Mouse (Mus musculus) limb, embryonic 14.5 days (tissue): ENCODE measurements at regions not wholly inside any gene's neighbourhood (a gene's known extent, or its start where the extent isn't known, plus 50 kb on each side); places are given as distances from the start of the nearest gene placed in this dataset.

ENCODE experiments used
- ATAC-seq: fragments of 200-750 bp; cut with Nextera tagmentation; 2 replicates; pipeline ENCODE4 v1.8.0; 2017; ENCODE audit warnings: low read depth, moderate number of reproducible peaks, moderate TSS enrichment; ENCODE audit not compliant: low FRiP score
- DNase-seq: peaks from one replicate; pipeline ENCODE4 v3.0.0-alpha.2; 2015; ENCODE audit warnings: low spot score
- H3K27ac ChIP-seq: fragments of 300-500 bp; sonication (generic); replicated peaks from 2 replicates; pipeline ENCODE4 v1.5.1; 2014; ENCODE audit warnings: low read depth, mild to moderate bottlenecking, low read length, moderate library complexity, mixed read lengths
- H3K27me3 ChIP-seq: fragments of 300-500 bp; sonication (generic); 2 replicates; pipeline ENCODE4 v1.6.1; 2014; ENCODE audit warnings: low read length, mixed read lengths; ENCODE audit not compliant: control insufficient read depth, insufficient read depth
- H3K36me3 ChIP-seq: fragments of 300-500 bp; sonication (generic); 2 replicates; pipeline ENCODE4 v1.6.1; 2014; ENCODE audit warnings: mild to moderate bottlenecking, low read length, moderate library complexity, mixed read lengths; ENCODE audit not compliant: control insufficient read depth, insufficient read depth
- H3K4me1 ChIP-seq: fragments of 300-500 bp; sonication (generic); 2 replicates; pipeline ENCODE4 v1.6.1; 2014; ENCODE audit warnings: antibody characterized with exemption, low read length, mixed read lengths; ENCODE audit not compliant: control insufficient read depth, insufficient read depth
- H3K4me2 ChIP-seq: fragments of 300-500 bp; sonication (generic); replicated peaks from 2 replicates; pipeline ENCODE4 v1.6.1; 2014; ENCODE audit warnings: low read depth, mild to moderate bottlenecking, low read length, moderate library complexity; ENCODE audit not compliant: severe bottlenecking
- H3K4me3 ChIP-seq: fragments of 300-500 bp; sonication (generic); replicated peaks from 2 replicates; pipeline ENCODE4 v1.5.1; 2014; ENCODE audit warnings: low read length
- H3K9ac ChIP-seq: fragments of 300-500 bp; sonication (generic); 2 replicates; pipeline ENCODE4 v1.6.1; 2014; ENCODE audit warnings: mild to moderate bottlenecking, low read depth, low read length, moderate library complexity; ENCODE audit not compliant: severe bottlenecking
- H3K9me3 ChIP-seq: fragments of 300-500 bp; sonication (generic); 2 replicates; pipeline ENCODE4 v1.6.1; 2016; ENCODE audit warnings: low read length; ENCODE audit not compliant: control insufficient read depth
- POLR2A ChIP-seq: fragments of 200-500 bp; IDR thresholded peaks from 2 replicates; pipeline ENCODE4 v1.8.0; 2012; ENCODE audit warnings: inconsistent platforms, mild to moderate bottlenecking, moderate library complexity, borderline replicate concordance; ENCODE audit not compliant: insufficient read depth, insufficient read length; ENCODE audit errors: extremely low read depth
- WGBS: fragments of 180-500 bp; shearing (Covaris S2); extraction: QIAGEN DNeasy Blood & Tissue Kit; methylation state at CpG from one replicate; pipeline ENCODE4 v1.1.7; 2014; 5-methylcytosine and 5-hydroxymethylcytosine counted together

- Histone ChIP-seq H3K9ac (no peak overlapping the region), H3K4me1 (peaks cover 8% of the 10 kb centered on the region; the same call in 1 of the 2 replicates), H3K36me3 (no peaks in the 10 kb centered on the region), H3K4me2 (no peak overlapping the region), H3K27me3 (no peaks in the 10 kb centered on the region), H3K4me3 (no peak overlapping the region), H3K9me3 (no peaks in the 10 kb centered on the region), H3K27ac (no peak overlapping the region)
- DNase-seq = peak; percentile 82
- no peak for TF ChIP-seq POLR2A
- 16% methylated on average over 7 of the region's 7 CpGs for WGBS
- ATAC-seq = no peak
Measured at GRCm38 (mm10) chr10:104661672-104662071, 467.8 kb downstream of the Gm4340 start.

- 63% methylated on average over 2 of the region's 2 CpGs for WGBS
- no peak overlapping the region for H3K27ac ChIP-seq
Measured at GRCm38 (mm10) chr10:104668286-104668685, 474.4 kb downstream of the Gm4340 start.

GRCm38 (mm10) chr10:104684717-104685336 lies 491.0 kb downstream of the Gm4340 start:
- no peaks in the 10 kb centered on the region for H3K27me3 ChIP-seq
- H3K4me1 ChIP-seq = no peaks in the 10 kb centered on the region
- no peaks in the 10 kb centered on the region for H3K9me3 ChIP-seq
- ATAC-seq (no peak), DNase-seq (no peak)
- H3K4me2 ChIP-seq = no peak overlapping the region
- no peak overlapping the region for H3K4me3 ChIP-seq
- TF ChIP-seq POLR2A = no peak
- no peak overlapping the region for H3K9ac ChIP-seq
- H3K36me3 ChIP-seq = no peaks in the 10 kb centered on the region
- H3K27ac ChIP-seq = no peak overlapping the region
- 77% methylated on average over 5 of the region's 5 CpGs for WGBS

More at GRCm38 (mm10) chr10:104668286-104668685, 474.4 kb downstream of the Gm4340 start:
- H3K36me3 ChIP-seq = no peaks in the 10 kb centered on the region
- no peak overlapping the region for H3K4me3 ChIP-seq
- no peaks in the 10 kb centered on the region for H3K9me3 ChIP-seq
- no peak for ATAC-seq
- no peak overlapping the region for H3K9ac ChIP-seq
- no peak overlapping the region for H3K4me2 ChIP-seq
- DNase-seq = peak; percentile 7
- no peaks in the 10 kb centered on the region for H3K27me3 ChIP-seq
- TF ChIP-seq POLR2A = no peak
- H3K4me1 ChIP-seq = no peaks in the 10 kb centered on the region

DNA sequence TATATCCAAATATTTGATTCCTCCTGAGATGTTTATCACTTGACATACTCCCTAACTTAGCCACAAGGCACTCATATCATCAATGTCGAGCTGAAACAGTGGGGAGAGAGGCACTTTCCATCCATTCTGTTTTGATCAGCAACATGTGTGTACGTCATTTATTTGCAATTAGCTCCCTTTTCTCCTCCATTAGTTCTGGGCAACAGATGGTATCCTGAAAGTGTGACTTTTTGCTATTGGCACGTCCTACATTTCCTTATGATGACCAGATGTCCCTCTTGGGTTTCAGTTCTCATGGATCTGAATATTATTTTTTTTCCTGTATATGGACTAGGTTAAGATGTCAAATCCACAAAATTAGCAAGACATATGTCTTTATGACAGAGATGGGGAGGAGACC lies 492.0 kb downstream of the Gm4340 start:
- WGBS = 24% methylated on average over 3 of the region's 3 CpGs
- Histone ChIP-seq H3K4me1 (no peaks in the 10 kb centered on the region), H3K4me3 (no peak overlapping the region), H3K4me2 (no peak overlapping the region), H3K27me3 (no peaks in the 10 kb centered on the region), H3K9me3 (no peaks in the 10 kb centered on the region), H3K9ac (no peak overlapping the region), H3K36me3 (no peaks in the 10 kb centered on the region), H3K27ac (no peak overlapping the region)
- DNase-seq (peak; percentile 16), ATAC-seq (no peak)
- TF ChIP-seq POLR2A = no peak

GRCm38 (mm10) chr10:104686669-104687068 lies 492.8 kb downstream of the Gm4340 start:
- DNase-seq = no peak
- Histone ChIP-seq H3K4me1 (no peaks in the 10 kb centered on the region), H3K9ac (no peak overlapping the region), H3K36me3 (no peaks in the 10 kb centered on the region), H3K4me3 (no peak overlapping the region), H3K4me2 (no peak overlapping the region), H3K27me3 (no peaks in the 10 kb centered on the region), H3K27ac (no peak overlapping the region), H3K9me3 (no peaks in the 10 kb centered on the region)
- ATAC-seq = no peak
- WGBS = 75% methylated on average over 6 of the region's 6 CpGs
- no peak for TF ChIP-seq POLR2A
